Mouse (Mus musculus) liver (tissue): Measurements from ENCODE around the gene Golt1b.
"Not testable (repeated sequence)": the region's sequence is repeated elsewhere in the genome, so short reads cannot be mapped to it uniquely, and the experiment has no call there.

Experiments used
- DNase-seq: peaks from one replicate; pipeline ENCODE4 v3.0.0-alpha.2; 2020; ENCODE audit warnings: mixed read lengths

Gene Golt1b

GRCm38 (mm10) chr6:142387011-142387754 lies at the start of gene Golt1b, which contains the start of gene Recql:
Golt1b (plus strand) TSS chr6:142387221.
Recql (minus strand) TSS chr6:142387087.
- peak; percentile 96 for DNase-seq

GRCm38 (mm10) chr6:142338961-142339360 lies 48.1 kb upstream of the Golt1b start:
- no peak for DNase-seq

- DNase-seq, result no peak
Measured at GRCm38 (mm10) chr6:142339576-142339975, 47.4 kb upstream of the Golt1b start.

DNA sequence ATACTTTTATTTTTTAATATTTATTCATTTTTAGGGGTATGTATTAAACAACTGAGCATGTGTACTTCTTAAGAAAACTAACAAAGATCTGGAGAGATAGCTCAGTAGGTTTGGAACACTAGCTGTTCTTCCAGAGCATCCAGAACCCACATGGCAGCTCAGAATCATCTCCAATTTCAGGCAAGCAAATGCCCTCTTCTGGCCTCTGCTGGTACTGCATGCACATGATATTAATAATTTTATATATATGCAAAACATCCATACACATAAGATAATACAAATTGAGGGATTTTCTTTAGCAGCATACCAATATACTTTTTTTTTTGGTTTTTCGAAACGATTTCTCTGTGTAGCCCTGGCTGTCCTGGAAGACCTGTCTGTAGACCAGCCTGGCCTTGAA lies 43.5 kb upstream of the Golt1b start:
- DNase-seq, result peak; percentile 54

- peak; percentile 87 for DNase-seq
Measured at GRCm38 (mm10) chr6:142345440-142346038, 41.5 kb upstream of the Golt1b start, which contains the start of gene Pyroxd1. Pyroxd1 (plus strand) TSS chr6:142345654.

DNA sequence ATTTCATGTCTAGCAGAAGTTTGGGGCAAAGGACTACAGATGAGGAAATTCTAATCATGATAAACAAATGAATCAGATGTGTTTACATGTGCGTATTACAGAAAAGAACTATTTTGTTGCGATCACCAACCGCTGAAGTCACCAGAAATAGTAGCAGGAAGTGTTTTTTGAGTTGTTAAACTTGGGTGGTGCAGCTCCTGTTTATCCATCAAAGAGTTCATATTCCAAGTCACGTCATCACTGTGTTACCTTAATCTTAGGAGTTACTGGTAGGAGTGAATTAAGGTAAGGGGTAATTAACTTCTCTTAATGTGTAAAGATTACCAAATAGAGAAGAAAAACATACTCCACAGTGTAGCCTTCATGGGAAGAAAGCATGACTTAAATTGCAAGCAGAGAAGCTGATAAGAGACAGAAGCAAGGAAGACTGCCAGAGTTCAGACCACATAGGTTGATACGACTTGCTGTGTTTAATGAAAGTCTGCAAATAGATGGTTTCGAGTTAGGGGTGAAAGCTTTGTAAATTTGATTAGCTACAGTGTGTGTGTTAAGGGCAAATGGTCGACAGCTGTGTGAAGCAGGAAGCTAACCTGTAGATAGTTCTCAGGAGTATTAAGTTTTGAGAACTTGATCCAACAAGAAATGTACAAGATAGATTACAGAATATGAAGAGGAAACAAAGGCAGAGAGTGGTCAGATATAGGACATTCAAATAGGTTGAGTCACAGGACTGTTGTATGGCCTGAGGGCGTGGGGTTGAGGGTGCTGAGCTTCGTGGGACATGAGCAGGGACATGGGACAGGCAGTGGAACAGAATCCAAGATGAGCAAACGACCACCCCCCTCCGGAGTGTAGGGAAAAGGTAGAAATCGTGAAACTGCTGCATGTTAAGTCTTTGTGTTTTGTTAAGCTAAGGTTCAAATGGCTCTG lies 40.6 kb upstream of the Golt1b start:
- no peak for DNase-seq

- no peak for DNase-seq
Measured at GRCm38 (mm10) chr6:142347431-142348385, 39.3 kb upstream of the Golt1b start.

GRCm38 (mm10) chr6:142352099-142352498 lies 34.9 kb upstream of the Golt1b start:
- not testable (repeated sequence) for DNase-seq

GRCm38 (mm10) chr6:142357106-142357505 lies 29.9 kb upstream of the Golt1b start:
- no peak for DNase-seq

- DNase-seq, result no peak
Measured at GRCm38 (mm10) chr6:142362036-142362435, 25.0 kb upstream of the Golt1b start.

- DNase-seq, result no peak
Measured at GRCm38 (mm10) chr6:142363019-142363576, 23.9 kb upstream of the Golt1b start.

GRCm38 (mm10) chr6:142365742-142366472 lies 21.1 kb upstream of the Golt1b start:
- no peak for DNase-seq

GRCm38 (mm10) chr6:142366473-142367018 lies 20.5 kb upstream of the Golt1b start:
- no peak for DNase-seq

GRCm38 (mm10) chr6:142367565-142367964 lies 19.5 kb upstream of the Golt1b start:
- DNase-seq, result no peak

DNA sequence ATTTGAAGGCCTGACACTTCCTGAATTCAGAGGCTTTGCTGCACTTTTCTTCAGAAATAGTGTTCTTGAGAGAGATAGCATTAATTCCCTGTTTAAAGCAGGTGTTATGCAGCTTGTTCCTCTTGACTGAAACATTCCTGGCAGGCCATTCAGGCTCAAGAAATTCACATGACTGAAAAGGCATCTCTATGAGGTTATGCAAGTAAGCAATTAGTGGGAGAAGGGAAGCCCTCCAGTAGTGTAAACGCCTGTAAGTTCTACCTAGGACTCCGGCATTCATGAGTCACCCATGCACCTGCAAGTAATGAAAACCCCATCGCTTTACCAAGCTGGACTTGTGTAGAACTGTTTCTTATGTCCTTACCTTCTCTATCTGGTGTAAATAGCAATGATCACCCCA lies 17.5 kb upstream of the Golt1b start:
- DNase-seq, result no peak

DNA sequence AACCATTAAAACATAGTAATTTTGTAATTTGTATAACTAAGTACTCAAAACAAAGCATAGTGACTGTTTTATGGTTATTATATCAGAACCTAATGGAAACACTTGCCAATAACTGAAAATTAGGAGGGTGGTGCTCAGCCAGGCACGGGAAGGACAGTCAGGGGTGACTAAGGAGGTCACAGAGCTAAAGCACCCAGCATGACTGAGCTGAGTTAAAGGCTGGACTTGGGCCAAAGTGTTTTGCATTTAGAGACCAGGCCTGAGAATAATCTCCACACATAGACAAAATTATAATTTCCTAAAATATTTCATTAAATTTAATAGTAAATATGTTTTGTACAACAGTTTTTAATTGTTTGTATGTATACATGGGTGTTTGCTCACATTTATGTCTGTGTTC lies 9.9 kb upstream of the Golt1b start:
- no peak for DNase-seq

- DNase-seq, result no peak
Measured at GRCm38 (mm10) chr6:142378576-142379330, 8.3 kb upstream of the Golt1b start.

DNA sequence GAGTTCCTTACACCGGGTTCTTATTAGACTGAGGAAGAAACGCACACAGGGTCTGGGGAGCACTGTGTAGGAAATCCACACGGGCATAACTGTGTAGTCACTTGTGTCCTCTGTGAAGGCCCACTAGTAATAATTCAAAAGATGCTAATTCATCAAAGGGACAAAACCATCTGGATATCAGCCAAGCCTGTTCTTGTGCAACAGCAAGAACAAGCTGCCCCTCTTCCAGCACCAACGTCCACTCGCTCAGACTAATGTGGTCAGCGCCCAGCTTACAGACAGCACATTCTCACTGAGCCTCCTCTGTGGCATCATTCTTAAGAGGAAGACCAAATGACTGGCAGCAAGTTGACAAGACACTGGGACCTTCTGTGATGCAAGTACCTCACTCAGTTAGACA lies 7.1 kb upstream of the Golt1b start:
- DNase-seq, result no peak

GRCm38 (mm10) chr6:142381615-142382014 lies 5.4 kb upstream of the Golt1b start:
- DNase-seq, result no peak

DNA sequence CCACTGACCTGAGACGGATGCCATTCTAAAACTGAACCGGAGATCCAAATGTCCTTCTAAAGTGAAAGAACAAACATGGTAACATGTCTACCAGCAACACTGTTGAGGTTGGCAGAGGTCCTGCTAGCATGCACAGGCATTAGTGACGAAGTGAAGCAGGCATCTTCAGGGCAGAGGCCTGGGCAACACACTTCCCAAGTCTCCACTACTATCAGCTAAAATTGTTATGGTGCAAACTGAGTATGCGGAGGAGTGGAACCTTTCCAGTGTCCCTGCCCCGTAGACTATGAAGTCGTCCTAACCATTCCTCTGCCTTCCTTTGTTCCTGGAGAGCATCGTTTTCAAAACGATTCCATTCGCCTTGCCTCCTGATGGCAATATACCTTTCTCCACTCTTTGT lies 2.5 kb upstream of the Golt1b start:
- no peak for DNase-seq
